Mouse (Mus musculus): Measurements from ENCODE around the gene Ankrd34a. TPM values are rescaled to one million over a fixed set of nuclear protein-coding genes. Genes with fewer than 3 reads are reported as not detected.

Gene Ankrd34a
- 9.5 and 12.4 TPM in 2 replicates for polyA plus RNA-seq (2012; rRNA removed)

GRCm38 (mm10) chr3:96596228-96596707, at the start of gene Ankrd34a:
Gene Ankrd34a, plus strand, starts transcription at chr3:96596636.
- no peak for TF ChIP-seq CTCF (IDR thresholded peaks at IDR 0.05; ENCODE audit: borderline replicate concordance, extremely low read depth, insufficient read depth, insufficient read length)
- no peak for TF ChIP-seq POLR2A (IDR thresholded peaks at IDR 0.05; ENCODE audit: borderline replicate concordance, extremely low read depth, insufficient read depth, insufficient read length, poor library complexity, severe bottlenecking)

GRCm38 (mm10) chr3:96546880-96547279, 49.6 kb upstream of the Ankrd34a start:
- no peak for DNase-seq (ENCODE audit: low read depth)
- TF ChIP-seq POLR2A (IDR thresholded peaks at IDR 0.05; ENCODE audit: borderline replicate concordance, extremely low read depth, insufficient read depth, insufficient read length, poor library complexity, severe bottlenecking) (no peak), CTCF (IDR thresholded peaks at IDR 0.05; ENCODE audit: borderline replicate concordance, extremely low read depth, insufficient read depth, insufficient read length) (no peak)

More at GRCm38 (mm10) chr3:96596228-96596707, at the start of gene Ankrd34a:
- DNase-seq (ENCODE audit: low read depth) = peak; percentile 71

GRCm38 (mm10) chr3:96547389-96547960, 49.0 kb upstream of the Ankrd34a start:
- TF ChIP-seq POLR2A (IDR thresholded peaks at IDR 0.05; ENCODE audit: borderline replicate concordance, extremely low read depth, insufficient read depth, insufficient read length, poor library complexity, severe bottlenecking) (no peak), CTCF (IDR thresholded peaks at IDR 0.05; ENCODE audit: borderline replicate concordance, extremely low read depth, insufficient read depth, insufficient read length) (peak; percentile 87)

GRCm38 (mm10) chr3:96548824-96549223, 47.6 kb upstream of the Ankrd34a start:
- no peak for DNase-seq (ENCODE audit: low read depth)
- TF ChIP-seq POLR2A (IDR thresholded peaks at IDR 0.05; ENCODE audit: borderline replicate concordance, extremely low read depth, insufficient read depth, insufficient read length, poor library complexity, severe bottlenecking) (no peak), CTCF (IDR thresholded peaks at IDR 0.05; ENCODE audit: borderline replicate concordance, extremely low read depth, insufficient read depth, insufficient read length) (no peak)

More at GRCm38 (mm10) chr3:96547389-96547960, 49.0 kb upstream of the Ankrd34a start:
- DNase-seq (ENCODE audit: low read depth) = peak; percentile 79

- no peak for DNase-seq (ENCODE audit: low read depth)
- no peak for TF ChIP-seq POLR2A (IDR thresholded peaks at IDR 0.05; ENCODE audit: borderline replicate concordance, extremely low read depth, insufficient read depth, insufficient read length, poor library complexity, severe bottlenecking)
- TF ChIP-seq CTCF (IDR thresholded peaks at IDR 0.05; ENCODE audit: borderline replicate concordance, extremely low read depth, insufficient read depth, insufficient read length) = no peak
These were observed 47.1 kb upstream of the Ankrd34a start for GRCm38 (mm10) chr3:96549346-96549745.

- peak; percentile 51; the same call in 1 of the 2 replicates for TF ChIP-seq CTCF (IDR thresholded peaks at IDR 0.05; ENCODE audit: borderline replicate concordance, extremely low read depth, insufficient read depth, insufficient read length)
- no peak for TF ChIP-seq POLR2A (IDR thresholded peaks at IDR 0.05; ENCODE audit: borderline replicate concordance, extremely low read depth, insufficient read depth, insufficient read length, poor library complexity, severe bottlenecking)
- DNase-seq (ENCODE audit: low read depth) = peak; percentile 80
These were observed 45.2 kb upstream of the Ankrd34a start for GRCm38 (mm10) chr3:96551203-96551602.

- no peak for DNase-seq (ENCODE audit: low read depth)
- TF ChIP-seq CTCF (IDR thresholded peaks at IDR 0.05; ENCODE audit: borderline replicate concordance, extremely low read depth, insufficient read depth, insufficient read length) = no peak
- no peak for TF ChIP-seq POLR2A (IDR thresholded peaks at IDR 0.05; ENCODE audit: borderline replicate concordance, extremely low read depth, insufficient read depth, insufficient read length, poor library complexity, severe bottlenecking)
These were observed 44.5 kb upstream of the Ankrd34a start for GRCm38 (mm10) chr3:96551890-96552289.

GRCm38 (mm10) chr3:96553601-96554000, 42.8 kb upstream of the Ankrd34a start:
- DNase-seq (ENCODE audit: low read depth) = no peak
- no peak for TF ChIP-seq POLR2A (IDR thresholded peaks at IDR 0.05; ENCODE audit: borderline replicate concordance, extremely low read depth, insufficient read depth, insufficient read length, poor library complexity, severe bottlenecking)
- no peak for TF ChIP-seq CTCF (IDR thresholded peaks at IDR 0.05; ENCODE audit: borderline replicate concordance, extremely low read depth, insufficient read depth, insufficient read length)

GRCm38 (mm10) chr3:96554251-96554650, 42.2 kb upstream of the Ankrd34a start:
- no peak for TF ChIP-seq CTCF (IDR thresholded peaks at IDR 0.05; ENCODE audit: borderline replicate concordance, extremely low read depth, insufficient read depth, insufficient read length)
- no peak for TF ChIP-seq POLR2A (IDR thresholded peaks at IDR 0.05; ENCODE audit: borderline replicate concordance, extremely low read depth, insufficient read depth, insufficient read length, poor library complexity, severe bottlenecking)
- no peak for DNase-seq (ENCODE audit: low read depth)

- peak; percentile 91 for DNase-seq (ENCODE audit: low read depth)
- TF ChIP-seq CTCF (IDR thresholded peaks at IDR 0.05; ENCODE audit: borderline replicate concordance, extremely low read depth, insufficient read depth, insufficient read length) (no peak), POLR2A (IDR thresholded peaks at IDR 0.05; ENCODE audit: borderline replicate concordance, extremely low read depth, insufficient read depth, insufficient read length, poor library complexity, severe bottlenecking) (no peak)
These were observed 41.3 kb upstream of the Ankrd34a start for GRCm38 (mm10) chr3:96555041-96555596.

GRCm38 (mm10) chr3:96555999-96556614, 40.3 kb upstream of the Ankrd34a start:
- DNase-seq (ENCODE audit: low read depth) = no peak
- TF ChIP-seq POLR2A (IDR thresholded peaks at IDR 0.05; ENCODE audit: borderline replicate concordance, extremely low read depth, insufficient read depth, insufficient read length, poor library complexity, severe bottlenecking) (no peak), CTCF (IDR thresholded peaks at IDR 0.05; ENCODE audit: borderline replicate concordance, extremely low read depth, insufficient read depth, insufficient read length) (no peak)

Data from brain, embryonic 14.5 days (tissue).